Mouse (Mus musculus) kidney, adult 2 months (tissue): Measurements from ENCODE around the gene Slc4a1.

Experiments
- CTCF ChIP-seq: fragments of 200-500 bp; conservative IDR thresholded peaks from 2 replicates; pipeline ENCODE4 v1.5.1; 2011; ENCODE audit warnings: low read depth, mild to moderate bottlenecking, control low read depth, low read length, moderate library complexity, mixed read lengths; ENCODE audit not compliant: insufficient read depth, insufficient read length
- POLR2A ChIP-seq: fragments of 200-500 bp; IDR thresholded peaks from one replicate; pipeline ENCODE4 v1.6.1; 2011; ENCODE audit warnings: low read depth, low read length, control low read depth

DNA sequence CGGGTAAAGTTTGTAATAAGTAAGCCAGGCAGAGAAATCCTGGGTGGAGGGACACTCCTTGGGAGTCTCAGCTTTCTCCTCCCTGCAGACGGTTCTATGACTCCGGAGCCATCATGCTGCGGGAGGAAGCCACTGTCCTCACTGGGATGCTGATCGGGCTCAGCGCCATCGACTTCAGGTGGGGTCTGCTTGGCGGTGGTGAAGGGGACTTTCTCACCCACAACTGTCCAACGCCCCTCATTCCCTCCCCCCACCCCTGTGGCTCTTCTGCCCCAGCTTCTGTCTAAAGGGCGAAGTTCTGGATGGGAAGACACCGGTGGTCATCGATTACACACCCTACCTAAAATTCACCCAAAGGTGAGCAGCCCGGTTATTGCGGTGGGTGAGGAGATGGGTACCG, 33.1 kb upstream of the Slc4a1 start:
- no peak for TF ChIP-seq CTCF
- no peak for TF ChIP-seq POLR2A
